Mouse (Mus musculus) stomach, postnatal 0 days (tissue): ENCODE measurements around the gene Ap3s2.

Source experiments
- CTCF ChIP-seq: IDR thresholded peaks from 2 replicates; pipeline ENCODE4 v1.5.1; 2016; ENCODE audit warnings: antibody characterized with exemption, low read depth, mild to moderate bottlenecking, moderate library complexity
- EP300 ChIP-seq: optimal IDR thresholded peaks from 2 replicates; pipeline ENCODE3; 2016; ENCODE audit warnings: antibody characterized with exemption

- no peak for TF ChIP-seq CTCF
- TF ChIP-seq EP300: no peak
Observed at GRCm38 (mm10) chr7:79894790-79895189, 25.7 kb downstream of the Ap3s2 start.
